Comparison of ENCODE assay signal across 8 mouse cellular contexts in the genomic region with DNA sequence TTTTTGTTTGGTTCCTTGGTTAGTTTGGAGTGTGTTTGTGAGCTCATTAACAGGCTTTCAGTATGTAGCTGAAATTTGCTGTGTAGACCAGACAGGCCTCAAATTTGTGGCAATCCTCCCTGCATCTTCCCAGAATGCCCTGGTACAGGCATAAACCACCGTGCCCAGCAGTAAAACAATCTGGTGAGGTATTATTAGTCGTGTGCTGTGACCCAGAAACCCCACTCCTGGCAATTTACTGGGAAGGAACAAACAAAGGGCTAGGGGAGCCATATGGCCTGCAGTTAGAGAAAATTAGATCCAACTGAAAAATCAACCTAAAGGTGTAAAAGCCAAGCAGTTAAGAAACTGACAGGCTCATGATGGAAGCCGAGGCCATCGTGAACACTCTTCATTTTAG. TPM values are rescaled to one million over a fixed set of nuclear protein-coding genes. Genes with fewer than 3 reads are reported as not detected.
DNase-seq lines count a peak whose midpoint lies in the region; ATAC-seq and TF ChIP-seq lines count a peak whose summit lies in the region.

No protein-coding gene starts in this region.

- H3K27me3 ChIP-seq in heart, embryonic 12.5 days (replicated peaks), result no peaks in the 10 kb centered on the region
- no peaks in the 10 kb centered on the region for H3K27me3 ChIP-seq in embryonic facial prominence, embryonic 15.5 days
- no peaks in the 10 kb centered on the region for H3K27me3 ChIP-seq in liver, embryonic 13.5 days
- H3K27me3 ChIP-seq in lung, postnatal 0 days (replicated peaks; ENCODE audit: insufficient read depth, low read length), result no peaks in the 10 kb centered on the region

- ATAC-seq in heart, embryonic 12.5 days (ENCODE audit: insufficient number of reproducible peaks, low FRiP score), result no peak
- no peak for ATAC-seq in embryonic facial prominence, embryonic 15.5 days (ENCODE audit: insufficient number of reproducible peaks, low FRiP score, low TSS enrichment, low read depth)
- no peak for ATAC-seq in liver, embryonic 13.5 days (ENCODE audit: low read depth)
- ATAC-seq in lung, postnatal 0 days, result no peak

- no peaks in the 10 kb centered on the region for H3K9me3 ChIP-seq in heart, embryonic 12.5 days (replicated peaks)
- H3K9me3 ChIP-seq in embryonic facial prominence, embryonic 15.5 days (replicated peaks), result no peaks in the 10 kb centered on the region
- H3K9me3 ChIP-seq in liver, embryonic 13.5 days (replicated peaks), result no peaks in the 10 kb centered on the region
- H3K9me3 ChIP-seq in lung, postnatal 0 days (ENCODE audit: low read length), result no peaks in the 10 kb centered on the region

- 63% methylated on average over 4 of the region's 4 CpGs for WGBS in heart, embryonic 12.5 days
- 35% methylated on average over 4 of the region's 4 CpGs for WGBS in embryonic facial prominence, embryonic 15.5 days
- WGBS in liver, embryonic 13.5 days (ENCODE audit: insufficient replicate concordance), result 54% methylated on average over 4 of the region's 4 CpGs
- WGBS in lung, postnatal 0 days, result 78% methylated on average over 4 of the region's 4 CpGs

- H3K27ac ChIP-seq in heart, embryonic 12.5 days (ENCODE audit: poor library complexity, severe bottlenecking), result no peak overlapping the region
- no peak overlapping the region for H3K27ac ChIP-seq in embryonic facial prominence, embryonic 15.5 days (replicated peaks)
- peak overlapping the region; percentile 8; the same call in 1 of the 2 replicates for H3K27ac ChIP-seq in liver, embryonic 13.5 days
- no peak overlapping the region for H3K27ac ChIP-seq in lung, postnatal 0 days (ENCODE audit: low read length)

- TF ChIP-seq CTCF in lung, postnatal 0 days (IDR thresholded peaks at IDR 0.05), result no peak

- peaks cover 6% of the 10 kb centered on the region; the same call in 1 of the 2 replicates for H3K36me3 ChIP-seq in heart, embryonic 12.5 days
- 0 out of 2 replicates have a peak, but pooled peaks cover 5% of the 10 kb centered on the region for H3K36me3 ChIP-seq in embryonic facial prominence, embryonic 15.5 days
- peaks cover 6% of the 10 kb centered on the region for H3K36me3 ChIP-seq in liver, embryonic 13.5 days
- no peaks in the 10 kb centered on the region for H3K36me3 ChIP-seq in lung, postnatal 0 days (ENCODE audit: insufficient read depth, low read length)

- H3K4me2 ChIP-seq in heart, embryonic 12.5 days, result peak overlapping the region; percentile 67
- H3K4me2 ChIP-seq in embryonic facial prominence, embryonic 15.5 days (replicated peaks), result peak overlapping the region; percentile 70
- H3K4me2 ChIP-seq in liver, embryonic 13.5 days, result peak overlapping the region; percentile 82
- no peak overlapping the region; the same call in 1 of the 2 replicates for H3K4me2 ChIP-seq in lung, postnatal 0 days (replicated peaks; ENCODE audit: low read depth, low read length)

- no peak for DNase-seq in heart, adult 11 months
- DNase-seq in adipocyte (ENCODE audit: low spot score), result peak; percentile 50
- DNase-seq in liver, embryonic 13.5 days, result no peak
- DNase-seq in spleen, postnatal 4 days (ENCODE audit: low spot score in 2 of 2), result no peak
- DNase-seq in Muller cell, postnatal 12 days (ENCODE audit: inconsistent ontology term), result no peak
- DNase-seq in lung, postnatal 0 days (ENCODE audit: low spot score), result no peak

- peak overlapping the region; percentile 49; the same call in 1 of the 2 replicates for H3K9ac ChIP-seq in heart, embryonic 12.5 days
- no peak overlapping the region for H3K9ac ChIP-seq in embryonic facial prominence, embryonic 15.5 days
- H3K9ac ChIP-seq in liver, embryonic 13.5 days, result peak overlapping the region; percentile 91
- no peak overlapping the region for H3K9ac ChIP-seq in lung, postnatal 0 days (replicated peaks; ENCODE audit: low read depth)

- H3K4me3 ChIP-seq in heart, embryonic 12.5 days, result peak overlapping the region; percentile 8; the same call in 1 of the 2 replicates
- peak overlapping the region; percentile 76 for H3K4me3 ChIP-seq in embryonic facial prominence, embryonic 15.5 days (replicated peaks)
- peak overlapping the region; percentile 80 for H3K4me3 ChIP-seq in liver, embryonic 13.5 days (replicated peaks)
- no peak overlapping the region for H3K4me3 ChIP-seq in lung, postnatal 0 days (ENCODE audit: low read depth, low read length)

- peaks cover 13% of the 10 kb centered on the region for H3K4me1 ChIP-seq in heart, embryonic 12.5 days (replicated peaks)
- H3K4me1 ChIP-seq in embryonic facial prominence, embryonic 15.5 days, result peaks cover 18% of the 10 kb centered on the region
- peaks cover 46% of the 10 kb centered on the region for H3K4me1 ChIP-seq in liver, embryonic 13.5 days (replicated peaks)
- no peaks in the 10 kb centered on the region for H3K4me1 ChIP-seq in lung, postnatal 0 days (ENCODE audit: insufficient read depth, low read depth, low read length)

- no peak for TF ChIP-seq EP300 in lung, postnatal 0 days (IDR thresholded peaks at IDR 0.05)

RNA-seq across cellular contexts. Expression of a gene that starts 1.6 kb away (rescaled TPM):
- 0.24 TPM in 1 of 2 replicates, not detected in the other for polyA plus RNA-seq in heart, embryonic 12.5 days (2016; fragmentation: Nextera tagmentation; extraction: Ambion mirVana)
- polyA plus RNA-seq in embryonic facial prominence, embryonic 15.5 days (2015; fragmentation: Nextera tagmentation; extraction: Ambion mirVana), result not detected in 2 replicates
- 0.28 TPM in 1 of 2 replicates, not detected in the other for polyA plus RNA-seq in liver, embryonic 13.5 days (2015; fragmentation: Nextera tagmentation; extraction: Ambion mirVana)
- not detected in 2 replicates for polyA plus RNA-seq in lung, postnatal 0 days (2015; fragmentation: Nextera tagmentation; extraction: Ambion mirVana)

RNA-seq across cellular contexts. Expression of a gene that starts 1.6 kb away (rescaled TPM):
- polyA plus RNA-seq in heart, embryonic 12.5 days (2016; fragmentation: Nextera tagmentation; extraction: Ambion mirVana), result 83.6 and 89.1 TPM in 2 replicates
- 85.5 and 85.8 TPM in 2 replicates for polyA plus RNA-seq in embryonic facial prominence, embryonic 15.5 days (2015; fragmentation: Nextera tagmentation; extraction: Ambion mirVana)
- polyA plus RNA-seq in liver, embryonic 13.5 days (2015; fragmentation: Nextera tagmentation; extraction: Ambion mirVana), result 30.3 and 32.3 TPM in 2 replicates
- polyA plus RNA-seq in lung, postnatal 0 days (2015; fragmentation: Nextera tagmentation; extraction: Ambion mirVana), result 135 and 142 TPM in 2 replicates

RNA-seq across cellular contexts. Expression of a gene that starts 39.3 kb away (rescaled TPM):
- 5.4 and 6.2 TPM in 2 replicates for polyA plus RNA-seq in heart, embryonic 12.5 days (2016; fragmentation: Nextera tagmentation; extraction: Ambion mirVana)
- polyA plus RNA-seq in embryonic facial prominence, embryonic 15.5 days (2015; fragmentation: Nextera tagmentation; extraction: Ambion mirVana), result 48.0 and 50.5 TPM in 2 replicates
- 0.34 and 0.45 TPM in 2 replicates for polyA plus RNA-seq in liver, embryonic 13.5 days (2015; fragmentation: Nextera tagmentation; extraction: Ambion mirVana)
- polyA plus RNA-seq in lung, postnatal 0 days (2015; fragmentation: Nextera tagmentation; extraction: Ambion mirVana), result 3.5 and 6.0 TPM in 2 replicates

RNA-seq across cellular contexts. Expression of a gene that starts 51.8 kb away (rescaled TPM):
- polyA plus RNA-seq in heart, embryonic 12.5 days (2016; fragmentation: Nextera tagmentation; extraction: Ambion mirVana), result not detected in 2 replicates
- 0.04 TPM in 1 of 2 replicates, not detected in the other for polyA plus RNA-seq in embryonic facial prominence, embryonic 15.5 days (2015; fragmentation: Nextera tagmentation; extraction: Ambion mirVana)
- polyA plus RNA-seq in liver, embryonic 13.5 days (2015; fragmentation: Nextera tagmentation; extraction: Ambion mirVana), result not detected in 2 replicates
- polyA plus RNA-seq in lung, postnatal 0 days (2015; fragmentation: Nextera tagmentation; extraction: Ambion mirVana), result not detected in 2 replicates

Comparison
In these comparisons a context has a peak if more than half of its experiments do, and no peak if none do; other contexts are left out.
1. H3K9ac ChIP-seq: peak in heart, embryonic 12.5 days (single experiment) and liver, embryonic 13.5 days (single experiment); none in embryonic facial prominence, embryonic 15.5 days (single experiment) and lung, postnatal 0 days (single experiment).